Mouse (Mus musculus): ENCODE data around the gene Nfkbiz.
A peak's percentile ranks its signal among the peaks of the same experiment; 100 is the strongest.
"Not testable (repeated sequence)": the region's sequence is repeated elsewhere in the genome, so short reads cannot be mapped to it uniquely, and the experiment has no call there.

The Nfkbiz gene

GRCm38 (mm10) chr16:55838510-55839474 lies at the start of gene Nfkbiz:
Gene Nfkbiz, minus strand, starts transcription at chr16:55838899.
- DNase-seq: peak; percentile 85 to 90

DNA sequence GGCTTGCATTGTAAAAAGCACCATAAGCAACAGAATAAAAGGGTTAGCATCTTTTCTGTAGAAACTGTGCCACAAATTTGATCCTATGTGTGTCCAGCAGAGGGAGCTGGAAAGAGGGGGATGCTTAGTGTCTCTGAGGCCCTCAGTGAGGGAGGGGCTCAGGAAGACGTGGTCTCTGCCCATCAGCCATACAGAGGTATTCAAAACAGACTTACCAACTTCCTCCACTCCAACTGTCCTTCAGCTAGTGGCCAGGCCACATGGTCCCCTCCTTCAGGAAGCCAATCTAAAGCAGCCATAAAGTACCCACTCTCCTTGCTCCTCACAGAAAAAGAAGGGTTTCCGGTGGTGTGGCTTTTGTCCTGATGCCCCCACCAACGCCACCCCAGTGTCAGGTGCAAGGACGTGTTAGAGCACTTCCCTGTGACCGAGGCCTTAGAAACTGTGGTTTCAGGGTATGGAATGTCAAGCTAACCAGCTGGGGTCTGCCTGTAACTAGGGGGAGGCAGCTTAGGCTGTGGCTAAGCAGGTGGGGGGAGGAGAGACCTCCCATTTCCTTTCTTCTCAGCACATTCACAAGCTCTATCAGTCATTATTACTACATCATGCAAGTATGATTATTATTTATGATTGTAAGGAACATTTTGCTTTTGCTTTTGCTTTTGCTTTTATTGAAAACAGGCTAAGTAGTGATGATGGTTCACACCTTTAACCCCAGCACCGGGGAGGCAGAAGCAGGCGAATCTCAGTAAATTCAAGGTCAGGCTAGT lies 49.3 kb upstream of the Nfkbiz start:
- DNase-seq: peak in 1 of 2 experiments; percentile 22

DNA sequence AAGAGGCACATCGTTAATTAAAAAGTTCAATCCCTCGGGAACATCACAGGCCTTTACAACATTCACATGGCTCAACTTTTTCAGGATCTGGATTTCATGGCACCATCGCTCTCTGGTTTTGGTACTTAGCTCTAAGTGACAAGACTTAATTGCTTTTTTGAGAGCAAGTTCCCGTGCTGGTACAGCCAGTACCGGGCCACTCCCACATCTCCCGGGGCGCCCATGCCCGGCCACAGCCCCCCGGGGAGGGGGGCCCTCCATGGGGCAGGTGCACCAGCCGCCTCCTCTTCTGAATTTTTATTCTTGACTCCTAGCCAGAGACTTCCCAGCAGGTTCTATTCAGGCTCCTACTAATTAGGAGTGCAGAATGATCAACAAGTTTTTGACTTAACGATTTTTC lies 45.5 kb upstream of the Nfkbiz start:
- DNase-seq: no peak

DNA sequence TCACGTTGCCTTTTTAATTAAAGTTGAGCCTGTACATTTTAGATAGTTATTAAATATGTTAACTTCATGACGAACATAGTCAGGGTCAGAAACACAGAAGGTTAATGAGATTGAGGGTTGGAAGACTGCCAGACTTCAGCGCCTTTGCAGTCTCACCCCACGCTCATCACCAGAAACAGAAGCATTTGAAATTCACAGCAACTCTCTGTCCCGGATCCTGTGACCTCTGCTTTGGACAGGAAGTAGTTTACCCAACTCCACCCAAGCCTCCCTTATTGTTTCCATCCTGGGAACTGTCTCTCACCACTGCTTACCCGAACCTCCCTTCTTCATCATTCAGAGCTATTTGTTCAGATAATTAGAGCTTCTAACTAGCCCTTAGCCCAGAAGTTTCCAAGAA lies 37.3 kb upstream of the Nfkbiz start:
- DNase-seq: no peak

DNA sequence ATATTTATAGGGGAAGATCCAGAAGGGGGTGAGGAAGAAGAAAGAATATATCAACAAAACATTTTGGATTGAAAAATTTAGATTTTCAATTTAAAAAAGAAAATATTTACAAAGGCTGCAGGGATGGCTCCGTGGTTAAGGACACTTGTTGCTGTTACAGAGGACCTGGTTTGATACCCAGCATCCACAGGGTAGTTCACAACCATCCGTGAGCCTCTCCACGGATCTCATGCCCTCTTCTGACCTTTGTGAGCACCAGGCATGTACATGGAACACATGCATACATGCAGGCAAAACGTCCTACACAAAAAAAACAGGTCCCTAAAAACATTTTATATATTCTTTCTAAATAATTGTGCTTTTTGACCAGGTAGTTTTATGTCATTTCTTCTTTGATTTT lies 25.1 kb upstream of the Nfkbiz start:
- no peak for DNase-seq

DNA sequence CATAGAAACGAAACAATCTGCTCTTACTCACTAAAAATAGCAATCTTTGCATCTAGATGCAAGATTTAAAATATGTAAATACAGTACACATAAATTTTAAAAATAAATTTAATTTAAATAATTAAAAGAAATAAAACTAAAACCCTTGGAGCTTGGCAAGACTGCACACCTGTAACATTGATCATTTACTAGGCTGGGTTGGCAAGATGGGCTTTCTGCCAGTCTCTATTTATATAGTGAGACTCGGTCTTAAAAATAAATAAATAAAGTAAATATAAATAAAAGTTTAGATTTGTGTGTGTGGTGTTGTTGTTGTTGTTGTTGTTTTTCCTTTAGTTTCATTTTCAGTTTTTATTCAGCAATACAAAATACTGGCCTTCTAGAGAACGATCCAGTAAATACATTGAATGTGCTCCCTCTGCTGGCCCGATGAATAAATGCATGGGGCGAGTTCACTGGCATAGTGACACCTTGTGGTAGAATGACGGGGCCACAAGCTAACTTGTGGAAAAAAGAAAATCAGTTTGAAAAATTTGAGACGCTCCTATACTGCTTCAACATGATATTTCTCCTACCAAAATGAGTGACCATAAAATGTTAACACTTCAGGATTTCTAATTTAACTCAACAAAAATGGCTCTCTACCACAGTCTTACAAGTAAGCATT lies 24.6 kb upstream of the Nfkbiz start:
- peak; percentile 82 to 86 for DNase-seq

DNA sequence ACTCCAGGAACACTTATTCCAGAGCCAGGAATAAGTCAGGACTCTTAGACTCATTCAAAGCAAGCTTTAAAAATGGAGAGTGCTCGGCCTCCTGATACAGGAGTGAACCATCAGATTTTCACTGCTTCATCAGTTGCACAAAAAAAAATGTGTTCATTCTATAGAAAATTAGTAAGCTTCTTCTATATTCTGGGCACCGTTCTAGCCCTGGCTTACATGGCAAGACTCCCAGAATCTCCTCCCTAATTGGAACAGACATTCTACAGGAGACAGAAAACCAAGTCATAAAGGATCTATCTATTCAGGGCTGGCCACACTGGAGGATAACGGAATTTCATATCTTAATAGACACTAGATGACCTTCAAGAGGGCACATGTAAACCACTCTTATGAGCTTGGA lies 22.4 kb upstream of the Nfkbiz start:
- no peak for DNase-seq

- not testable (repeated sequence) for DNase-seq
Measured at GRCm38 (mm10) chr16:55859421-55859820, 20.7 kb upstream of the Nfkbiz start.

GRCm38 (mm10) chr16:55858465-55858864 lies 19.8 kb upstream of the Nfkbiz start:
- DNase-seq: peak; percentile 81 to 83

- DNase-seq: peak; percentile 89 to 93
Measured at GRCm38 (mm10) chr16:55852943-55853727, 14.4 kb upstream of the Nfkbiz start.

DNA sequence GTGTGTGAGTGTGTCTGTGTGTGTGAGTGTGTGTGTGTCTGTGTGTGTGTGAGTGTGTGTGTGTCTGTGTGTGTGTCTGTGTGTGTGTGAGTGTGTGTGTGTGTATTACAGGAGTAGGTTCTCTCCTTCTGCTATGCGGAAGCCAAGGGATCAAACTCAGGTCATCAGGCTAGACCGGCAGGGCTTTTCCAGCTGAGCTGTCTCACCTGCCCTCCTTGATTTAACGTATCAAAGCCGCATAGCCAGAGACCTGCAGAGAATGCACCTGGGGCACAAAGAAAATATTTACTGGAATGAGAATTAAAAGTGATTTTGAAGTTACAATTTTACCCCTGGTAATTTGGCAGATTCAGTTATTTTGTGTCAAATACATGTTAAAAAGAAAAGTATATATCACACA lies 13.8 kb upstream of the Nfkbiz start:
- peak in 1 of 2 experiments; percentile 12 for DNase-seq

- no peak for DNase-seq
Measured at GRCm38 (mm10) chr16:55850485-55850884, 11.8 kb upstream of the Nfkbiz start.

DNA sequence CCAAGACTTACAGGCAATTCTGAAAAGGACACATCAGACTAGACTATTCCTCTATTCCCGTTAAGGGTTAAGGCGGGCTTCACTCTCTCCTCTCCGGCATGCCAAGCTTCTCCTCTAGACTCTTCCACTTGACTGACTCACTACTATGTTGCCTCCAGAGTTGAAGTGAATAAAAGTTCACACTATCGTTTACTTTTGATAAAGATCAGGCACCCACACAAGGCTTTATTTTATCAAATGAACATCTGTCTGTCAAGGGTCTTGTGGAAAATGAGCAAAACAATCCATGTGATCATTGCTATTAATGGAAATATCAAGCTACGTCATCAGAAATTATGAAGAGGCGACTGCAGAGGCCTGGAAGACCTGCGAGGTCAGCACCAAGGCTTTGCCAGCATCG lies 9.0 kb upstream of the Nfkbiz start:
- no peak for DNase-seq

DNA sequence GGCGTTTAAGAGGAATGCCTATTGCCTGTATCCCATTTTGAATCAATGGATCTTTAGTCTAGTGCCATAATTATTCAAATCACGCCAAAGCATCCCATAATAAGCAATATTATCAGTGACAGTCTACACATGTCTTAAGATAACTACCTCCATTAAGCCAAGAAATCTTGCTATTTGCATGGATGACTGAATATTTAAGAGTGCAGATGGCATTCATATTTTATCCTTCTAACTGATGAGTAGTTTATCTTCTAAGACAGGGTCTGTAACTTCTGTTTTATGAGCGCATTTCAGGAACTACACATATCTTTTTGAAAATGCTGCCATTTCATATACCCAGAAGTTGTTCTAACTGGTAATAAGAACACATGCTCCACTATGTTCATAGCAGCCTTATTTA lies 6.1 kb upstream of the Nfkbiz start:
- DNase-seq: no peak

GRCm38 (mm10) chr16:55843919-55844318 lies 5.2 kb upstream of the Nfkbiz start:
- DNase-seq: no peak

- no peak for DNase-seq
Measured at GRCm38 (mm10) chr16:55843134-55843533, 4.4 kb upstream of the Nfkbiz start.

DNA sequence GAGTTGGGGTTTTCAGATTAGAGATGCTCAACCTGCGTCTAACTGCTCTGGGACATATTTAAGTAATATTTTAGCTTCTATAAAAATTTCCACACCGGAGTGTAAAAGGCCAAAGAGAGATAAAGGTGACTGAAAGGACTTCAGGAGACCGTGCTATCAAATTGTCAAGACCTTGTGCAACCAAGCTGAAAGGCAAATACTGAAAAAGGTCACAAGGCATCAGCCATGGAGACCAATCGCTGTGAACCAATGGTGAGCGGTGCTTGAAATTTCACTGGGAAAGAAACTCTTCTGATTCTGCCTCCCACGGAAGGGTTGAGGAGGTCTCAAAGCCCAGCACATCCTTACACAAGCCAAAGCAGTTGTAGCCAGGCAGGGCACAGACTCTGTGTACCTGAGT lies 2.8 kb upstream of the Nfkbiz start:
- no peak for DNase-seq

DNA sequence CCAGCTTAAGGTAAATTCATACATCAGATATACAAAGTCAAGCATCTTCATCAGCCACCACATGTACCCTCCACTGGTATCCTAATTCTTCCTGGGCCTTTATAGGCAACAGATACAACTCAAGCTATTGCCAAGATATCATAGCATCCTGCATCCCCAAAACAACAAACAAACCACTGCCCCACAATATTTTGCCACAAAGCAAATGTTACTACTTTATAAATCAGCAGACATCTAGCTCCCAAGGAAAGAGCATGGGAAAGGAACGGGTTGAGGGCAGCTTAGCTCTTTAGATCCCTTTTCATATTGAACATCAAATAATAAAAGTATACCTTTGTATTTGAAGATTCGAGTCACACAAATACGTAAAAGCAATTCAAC lies 580 bp downstream of the Nfkbiz start:
- no peak for DNase-seq

DNA sequence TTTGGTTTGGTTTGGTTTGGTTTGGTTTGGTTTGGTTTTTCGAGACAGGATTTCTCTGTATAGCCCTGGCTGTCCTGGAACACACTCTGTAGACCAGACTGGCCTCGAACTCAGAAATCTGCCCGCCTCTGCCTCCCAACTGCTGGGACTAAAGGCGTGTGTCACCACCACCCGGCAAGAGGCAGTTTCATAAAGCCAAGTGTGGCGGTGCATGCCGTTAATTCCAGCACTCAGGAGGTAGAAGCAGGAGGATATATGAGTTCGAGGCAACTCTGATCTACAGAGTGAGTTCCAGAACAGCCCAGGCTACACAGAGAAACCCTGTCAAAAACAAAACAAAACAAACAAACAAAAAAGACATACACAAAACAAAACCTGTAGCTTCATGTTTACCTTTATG lies 1.0 kb downstream of the Nfkbiz start:
- DNase-seq: not testable (repeated sequence)

DNA sequence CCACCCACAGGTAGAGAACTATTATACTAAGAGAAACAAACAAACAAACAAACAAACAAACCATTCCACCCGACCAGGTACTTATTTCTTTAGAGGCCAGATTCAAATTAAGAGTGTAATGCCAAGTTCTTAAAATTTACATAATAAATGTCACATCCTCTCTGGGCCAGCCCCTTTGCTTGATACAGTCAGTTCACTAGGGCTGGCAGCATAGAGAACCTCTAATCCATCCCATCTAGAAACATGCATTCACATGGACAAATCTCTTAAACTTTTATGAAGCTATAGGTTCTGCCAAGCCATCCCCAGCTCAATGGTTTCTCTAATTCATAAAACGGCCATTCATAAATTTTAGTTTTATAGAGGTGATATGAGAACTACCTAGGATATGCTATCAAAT lies 1.5 kb downstream of the Nfkbiz start:
- DNase-seq: no peak

DNA sequence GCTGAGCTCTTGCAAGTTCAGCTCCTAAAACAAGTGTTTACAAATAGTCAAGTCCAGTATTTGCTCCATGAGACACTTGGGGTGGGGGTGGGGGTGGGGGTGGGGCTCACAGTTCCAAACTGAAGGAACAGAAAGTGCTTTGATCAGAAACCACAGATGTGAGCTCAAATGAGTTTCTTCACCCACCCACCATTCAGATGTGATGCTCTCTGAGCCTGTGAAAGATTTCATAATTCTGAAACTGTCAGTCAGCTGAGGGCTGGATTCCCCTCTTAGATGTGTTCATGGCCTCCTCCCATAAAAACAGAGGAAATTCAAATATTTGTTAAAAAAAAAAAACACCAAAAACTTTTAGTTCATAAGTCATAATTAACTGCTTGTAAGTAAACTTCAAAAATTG lies 2.9 kb downstream of the Nfkbiz start:
- no peak for DNase-seq

DNA sequence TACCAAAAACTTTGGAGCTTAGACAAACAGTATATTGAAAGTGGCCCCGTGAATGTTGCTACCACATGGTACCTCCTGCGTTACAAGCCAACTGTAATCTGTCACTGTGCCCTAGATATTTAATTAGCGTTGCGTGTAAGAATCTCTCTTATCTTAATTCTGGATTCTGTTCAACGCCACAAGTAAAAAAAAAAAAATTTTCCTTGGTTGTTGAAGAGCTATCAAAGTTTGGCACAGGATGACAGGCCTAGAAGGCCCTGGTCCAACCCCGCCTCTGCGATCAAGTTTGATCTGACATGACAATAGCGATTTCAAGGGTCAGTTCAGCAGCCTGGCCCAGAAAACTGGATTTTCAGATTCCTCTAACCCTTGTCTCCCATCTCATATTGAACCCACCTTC lies 6.1 kb downstream of the Nfkbiz start:
- no peak for DNase-seq

GRCm38 (mm10) chr16:55832040-55832439 lies 6.7 kb downstream of the Nfkbiz start:
- DNase-seq: no peak
